Mouse (Mus musculus): ENCODE data around the gene Plac9a.

Gene Plac9a

DNA sequence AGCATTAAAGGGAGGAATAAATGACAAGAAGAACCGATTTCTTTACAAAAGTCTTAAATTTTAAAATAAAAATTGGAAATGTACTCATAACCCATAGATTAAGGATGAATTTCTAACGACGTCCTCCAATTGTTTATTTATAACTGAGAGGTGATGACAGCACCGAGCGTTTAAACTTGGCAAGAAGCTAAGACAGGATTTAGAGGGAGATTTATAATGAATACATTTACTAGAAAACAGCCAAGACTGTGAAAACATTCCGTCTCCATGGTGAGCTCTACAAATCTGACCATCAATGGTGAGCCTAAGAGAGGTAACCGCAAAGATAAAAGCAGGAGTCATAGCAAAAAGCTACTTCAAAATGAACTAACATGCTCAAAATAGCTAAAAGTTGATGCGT lies 64.5 kb downstream of the Plac9a start:
- no peak for DNase-seq (ENCODE audit: low spot score in 2 of 2)

All from spleen, postnatal 4 days (tissue).